Mouse (Mus musculus) embryonic facial prominence, embryonic 14.5 days (tissue): ENCODE results near the gene Tmem131l. TPM values are rescaled to one million over a fixed set of nuclear protein-coding genes. Genes with fewer than 3 reads are reported as not detected.
A peak's percentile ranks its signal among the peaks of the same experiment; 100 is the strongest.

ENCODE experiments used
- ATAC-seq: fragments of 200-750 bp; cut with Nextera tagmentation; 2 replicates; pipeline ENCODE4 v1.8.0; 2017; ENCODE audit warnings: low read depth, moderate number of reproducible peaks, moderate TSS enrichment
- DNase-seq: peaks from one replicate; pipeline ENCODE4 v3.0.0-alpha.2; 2015; ENCODE audit warnings: low spot score
- H3K27ac ChIP-seq: fragments of 300-500 bp; sonication (generic); replicated peaks from 2 replicates; pipeline ENCODE4 v1.5.1; 2014; ENCODE audit warnings: low read depth, mild to moderate bottlenecking, low read length, moderate library complexity
- H3K27me3 ChIP-seq: fragments of 300-500 bp; sonication (generic); replicated peaks from 2 replicates; pipeline ENCODE4 v1.6.1; 2014; ENCODE audit warnings: low read length; ENCODE audit not compliant: control insufficient read depth, insufficient read depth
- H3K36me3 ChIP-seq: fragments of 300-500 bp; sonication (generic); 2 replicates; pipeline ENCODE4 v1.6.1; 2014; ENCODE audit warnings: low read length, mixed read lengths; ENCODE audit not compliant: control insufficient read depth, insufficient read depth
- H3K4me1 ChIP-seq: fragments of 300-500 bp; sonication (generic); 2 replicates; pipeline ENCODE4 v1.6.1; 2014; ENCODE audit warnings: antibody characterized with exemption, low read length; ENCODE audit not compliant: control insufficient read depth, insufficient read depth
- H3K4me2 ChIP-seq: fragments of 300-500 bp; sonication (generic); 2 replicates; pipeline ENCODE4 v1.6.1; 2014; ENCODE audit warnings: low read depth, mild to moderate bottlenecking, low read length, moderate library complexity, mixed read lengths
- H3K4me3 ChIP-seq: fragments of 300-500 bp; sonication (generic); 2 replicates; pipeline ENCODE4 v1.5.1; 2014; ENCODE audit warnings: low read depth, mild to moderate bottlenecking, low read length
- H3K9ac ChIP-seq: fragments of 300-500 bp; sonication (generic); 2 replicates; pipeline ENCODE4 v1.6.1; 2014; ENCODE audit warnings: low read depth, mild to moderate bottlenecking, low read length, moderate library complexity, mixed read lengths
- H3K9me3 ChIP-seq: fragments of 300-500 bp; sonication (generic); 2 replicates; pipeline ENCODE4 v1.6.1; 2016; ENCODE audit warnings: low read length; ENCODE audit not compliant: control insufficient read depth
- WGBS: fragments of 180-500 bp; shearing (Covaris S2); extraction: QIAGEN DNeasy Blood & Tissue Kit; methylation state at CpG from one replicate; pipeline ENCODE4 v1.1.7; 2014; 5-methylcytosine and 5-hydroxymethylcytosine counted together
- polyA plus RNA-seq: library from polyadenylated mRNA; unstranded; fragments of >200 nt; fragmentation: Nextera tagmentation; extraction: Ambion mirVana; gene quantifications from 2 replicates; pipeline ENCODE4 v1.2.1, GENCODE M21; 2014

Tmem131l gene
- polyA plus RNA-seq, 1 experiment from 2014 or later: 46.5 TPM

DNA sequence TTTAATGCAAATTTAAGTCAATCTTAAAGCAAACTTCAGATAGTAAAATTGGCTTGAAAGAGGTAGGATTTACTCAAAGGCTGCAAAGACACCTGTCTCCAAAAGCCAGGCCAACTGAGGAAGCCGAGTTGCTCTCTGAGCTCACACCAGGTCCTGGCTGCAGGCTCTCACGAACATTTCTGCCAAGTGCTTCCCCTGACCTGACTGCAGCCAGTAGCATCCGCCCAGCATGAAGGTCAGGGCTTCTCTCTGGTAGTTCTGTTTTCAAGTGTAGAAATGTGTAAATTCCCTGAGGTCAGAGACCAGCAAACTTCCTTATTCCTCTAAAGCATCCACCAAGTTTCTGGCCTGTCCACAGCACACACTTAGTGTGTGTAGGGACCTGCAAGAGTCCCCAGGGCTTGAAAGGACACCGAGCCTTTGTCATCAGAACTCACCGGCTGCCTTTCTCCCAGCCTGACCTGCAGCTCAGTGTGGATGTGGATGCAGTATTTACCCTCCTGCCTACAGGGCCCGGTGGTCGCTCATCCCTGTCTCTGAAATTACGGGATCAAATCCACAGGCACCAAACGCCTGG lies 44.6 kb downstream of the Tmem131l start:
- Histone ChIP-seq H3K9me3 (no peaks in the 10 kb centered on the region), H3K9ac (no peak overlapping the region), H3K27ac (no peak overlapping the region), H3K27me3 (no peaks in the 10 kb centered on the region), H3K36me3 (no peaks in the 10 kb centered on the region), H3K4me3 (no peak overlapping the region), H3K4me2 (no peak overlapping the region), H3K4me1 (peaks cover 25% of the 10 kb centered on the region)
- ATAC-seq: no peak
- no peak for DNase-seq
- 47% methylated on average over 9 of the region's 9 CpGs for WGBS

- H3K36me3 ChIP-seq: no peaks in the 10 kb centered on the region
- DNase-seq (peak; percentile 82), ATAC-seq (peak; percentile 62)
- 28% methylated on average over 8 of the region's 8 CpGs for WGBS
- H3K27ac ChIP-seq: peak overlapping the region; percentile 50; the same call in 1 of the 2 replicates
- H3K4me2 ChIP-seq: no peak overlapping the region
- no peak overlapping the region for H3K9ac ChIP-seq
- H3K4me3 ChIP-seq: no peak overlapping the region
- no peaks in the 10 kb centered on the region for H3K27me3 ChIP-seq
- H3K9me3 ChIP-seq: no peaks in the 10 kb centered on the region
- peaks cover 30% of the 10 kb centered on the region for H3K4me1 ChIP-seq
Measured at GRCm38 (mm10) chr3:83994217-83994839, 45.6 kb downstream of the Tmem131l start.

DNA sequence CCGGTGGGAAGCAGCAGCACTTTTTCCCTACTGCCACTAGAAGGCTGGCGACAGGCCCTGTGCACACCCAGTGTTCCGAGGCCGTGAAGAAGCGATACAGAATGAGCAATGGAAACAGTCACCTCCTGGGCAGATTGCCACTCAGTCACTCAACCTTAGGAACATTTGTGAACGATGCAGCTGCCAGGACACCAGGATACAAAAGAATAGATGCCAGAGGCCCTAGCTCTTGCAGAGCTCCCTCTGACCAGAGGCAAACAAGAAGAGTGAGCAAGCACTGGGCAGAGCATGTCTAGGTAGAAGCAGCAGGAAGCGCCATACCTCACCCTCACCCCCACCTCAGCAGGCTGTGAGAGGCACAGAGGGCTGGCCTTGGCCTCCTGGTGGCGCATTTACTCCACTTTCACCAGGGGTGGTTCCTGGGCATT lies 46.9 kb downstream of the Tmem131l start:
- Histone ChIP-seq H3K4me2 (no peak overlapping the region), H3K9me3 (no peaks in the 10 kb centered on the region), H3K4me1 (peaks cover 42% of the 10 kb centered on the region), H3K9ac (no peak overlapping the region), H3K27me3 (no peaks in the 10 kb centered on the region), H3K36me3 (no peaks in the 10 kb centered on the region), H3K4me3 (no peak overlapping the region), H3K27ac (no peak overlapping the region)
- WGBS: 68% methylated on average over 8 of the region's 8 CpGs
- ATAC-seq: peak; percentile 27; the same call in 1 of the 2 replicates
- peak; percentile 74 for DNase-seq

GRCm38 (mm10) chr3:83991691-83992524 lies 48.1 kb downstream of the Tmem131l start:
- Histone ChIP-seq H3K9ac (no peak overlapping the region), H3K36me3 (no peaks in the 10 kb centered on the region), H3K4me3 (no peak overlapping the region), H3K27ac (no peak overlapping the region), H3K27me3 (no peaks in the 10 kb centered on the region), H3K4me2 (no peak overlapping the region), H3K9me3 (no peaks in the 10 kb centered on the region), H3K4me1 (peaks cover 50% of the 10 kb centered on the region)
- DNase-seq (no peak), ATAC-seq (no peak)
- WGBS: 87% methylated on average over 8 of the region's 8 CpGs

- Histone ChIP-seq H3K4me3 (no peak overlapping the region), H3K36me3 (no peaks in the 10 kb centered on the region), H3K4me1 (peaks cover 47% of the 10 kb centered on the region), H3K27ac (peak overlapping the region; percentile 34), H3K4me2 (peak overlapping the region; percentile 17; the same call in 1 of the 2 replicates), H3K9me3 (no peaks in the 10 kb centered on the region), H3K9ac (no peak overlapping the region), H3K27me3 (no peaks in the 10 kb centered on the region)
- DNase-seq (peak; percentile 47), ATAC-seq (0 out of 2 replicates have a peak, but pooled peaks have one; percentile 22)
- WGBS: 17% methylated on average over 4 of the region's 4 CpGs
Measured at GRCm38 (mm10) chr3:83988214-83988613, 51.8 kb downstream of the Tmem131l start.

GRCm38 (mm10) chr3:83987533-83988112 lies 52.4 kb downstream of the Tmem131l start:
- no peaks in the 10 kb centered on the region for H3K27me3 ChIP-seq
- ATAC-seq: no peak
- peak overlapping the region; percentile 34 for H3K27ac ChIP-seq
- WGBS: 51% methylated on average over 8 of the region's 8 CpGs
- no peak overlapping the region for H3K9ac ChIP-seq
- H3K4me3 ChIP-seq: no peak overlapping the region
- H3K4me1 ChIP-seq: peaks cover 46% of the 10 kb centered on the region
- H3K36me3 ChIP-seq: no peaks in the 10 kb centered on the region
- H3K4me2 ChIP-seq: no peak overlapping the region
- no peaks in the 10 kb centered on the region for H3K9me3 ChIP-seq
- peak; percentile 64 for DNase-seq

DNA sequence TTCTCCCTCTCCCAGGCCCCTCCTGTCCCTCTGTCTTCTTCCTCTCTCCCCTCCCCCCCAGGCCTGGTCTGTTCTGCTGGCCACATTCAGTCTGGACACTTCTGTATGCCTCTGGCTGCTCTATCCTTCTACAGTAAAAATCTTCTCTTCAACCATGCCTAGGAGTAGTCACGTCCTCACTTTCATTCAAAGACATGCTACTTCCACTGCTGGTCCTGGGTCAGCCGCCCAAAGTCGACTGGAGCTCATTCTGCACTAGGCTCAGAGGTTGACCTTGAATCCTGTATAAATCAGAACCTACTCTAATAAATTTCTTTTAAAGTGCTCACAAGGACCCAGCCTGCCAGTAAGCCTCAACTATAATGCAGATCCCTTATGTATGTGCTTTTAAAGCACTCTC lies 53.2 kb downstream of the Tmem131l start:
- H3K27ac ChIP-seq: no peak overlapping the region
- ATAC-seq (no peak), DNase-seq (no peak)
- H3K4me2 ChIP-seq: no peak overlapping the region
- peaks cover 46% of the 10 kb centered on the region for H3K4me1 ChIP-seq
- H3K27me3 ChIP-seq: no peaks in the 10 kb centered on the region
- H3K36me3 ChIP-seq: no peaks in the 10 kb centered on the region
- WGBS: 73% methylated on average over 3 of the region's 3 CpGs
- no peak overlapping the region for H3K4me3 ChIP-seq
- H3K9me3 ChIP-seq: no peaks in the 10 kb centered on the region
- H3K9ac ChIP-seq: no peak overlapping the region

DNA sequence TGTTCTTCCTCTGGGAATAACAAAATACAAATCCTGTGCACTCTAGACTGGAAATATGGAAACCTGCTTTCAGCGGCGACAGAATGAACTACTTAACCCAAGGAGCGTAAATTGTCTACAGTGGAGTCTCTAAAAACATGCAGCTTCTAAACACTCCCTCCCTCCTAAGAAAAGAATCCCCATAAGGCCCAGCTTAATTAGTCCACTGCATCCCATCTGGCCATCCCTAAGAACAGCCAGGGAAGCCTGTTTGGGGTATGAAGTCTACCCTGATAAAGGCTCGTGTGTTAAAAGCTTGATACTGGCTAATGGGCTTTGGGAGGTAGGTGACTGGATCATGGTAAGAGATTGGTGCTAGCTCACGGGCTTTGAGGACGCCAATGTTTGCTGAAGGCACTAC lies 54.5 kb downstream of the Tmem131l start:
- DNase-seq: peak; percentile 41
- peaks cover 54% of the 10 kb centered on the region for H3K4me1 ChIP-seq
- 57% methylated on average over 6 of the region's 6 CpGs for WGBS

More for the DNA sequence above, 54.5 kb downstream of the Tmem131l start:
- no peaks in the 10 kb centered on the region for H3K36me3 ChIP-seq
- ATAC-seq: no peak
- no peak overlapping the region for H3K4me3 ChIP-seq
- no peak overlapping the region for H3K4me2 ChIP-seq
- H3K27me3 ChIP-seq: no peaks in the 10 kb centered on the region
- no peak overlapping the region for H3K27ac ChIP-seq
- H3K9me3 ChIP-seq: no peaks in the 10 kb centered on the region
- no peak overlapping the region for H3K9ac ChIP-seq
